27 mouse cellular contexts compared by ENCODE assay signal in the genomic region with DNA sequence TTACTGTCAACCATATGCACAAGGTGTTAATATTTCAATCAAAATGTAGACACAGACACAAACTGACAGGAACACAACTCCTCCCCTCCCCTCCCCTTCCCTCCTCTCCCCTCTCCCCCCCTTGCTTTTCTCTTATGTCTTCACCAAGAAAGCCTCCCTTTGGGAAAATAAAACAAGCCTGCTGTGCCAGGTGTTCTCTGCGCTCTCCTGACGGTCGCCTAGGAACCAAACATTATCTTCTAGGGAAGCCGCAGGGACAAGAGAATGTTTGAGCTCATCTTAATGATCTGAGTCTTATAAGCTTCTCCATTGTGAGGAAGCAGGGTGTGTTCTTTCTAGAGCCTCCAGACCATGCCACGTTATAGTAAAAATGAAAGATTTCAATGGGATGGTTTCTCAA.
"Had no signal": no experiment of that assay in that cellular context is flagged by ENCODE, and none has a peak within 500 bp of the region (broad histone marks: within the 10 kb centered on the region; RNA-seq: fewer than 3 reads in every experiment).

No protein-coding gene starts in this region.

- H3K36me3 ChIP-seq: heart, embryonic 10.5 days; heart, embryonic 12.5 days; hindbrain, embryonic 10.5 days; hindbrain, embryonic 12.5 days; hindbrain, embryonic 15.5 days; intestine, embryonic 15.5 days; kidney, embryonic 15.5 days; limb, embryonic 13.5 days; limb, embryonic 15.5 days; liver, embryonic 12.5 days had no signal

- H3K9me3 ChIP-seq: heart, embryonic 10.5 days; heart, embryonic 12.5 days; hindbrain, embryonic 10.5 days; hindbrain, embryonic 12.5 days; hindbrain, embryonic 15.5 days; intestine, embryonic 15.5 days; kidney, embryonic 15.5 days; limb, embryonic 13.5 days; limb, embryonic 15.5 days; liver, embryonic 12.5 days had no signal

- ATAC-seq: inflammation-experienced regulatory T-cells, adult 6 months; intestine, embryonic 15.5 days; intestine, postnatal 0 days; liver, embryonic 12.5 days had no signal

- DNase-seq: gastrocnemius, adult 2 months; gastrocnemius, postnatal 10 days; gastrocnemius, postnatal 25 days; heart, adult 2 months; heart, postnatal 10 days; heart, postnatal 4 days; kidney, adult 18-20 months; kidney, adult 9 months; kidney, postnatal 14 days; kidney, postnatal 36 days; layer of hippocampus, adult 9-11 months; layer of hippocampus, postnatal 36 days; left cerebral cortex, postnatal 4 days had no signal

- H3K9ac ChIP-seq: heart, embryonic 12.5 days; hindbrain, embryonic 12.5 days; hindbrain, embryonic 15.5 days; intestine, embryonic 15.5 days; kidney, embryonic 15.5 days; limb, embryonic 13.5 days; limb, embryonic 15.5 days; liver, embryonic 12.5 days; liver, embryonic 14.5 days had no signal

- H3K27me3 ChIP-seq: heart, embryonic 12.5 days; hindbrain, embryonic 12.5 days; hindbrain, embryonic 15.5 days; intestine, embryonic 15.5 days; kidney, embryonic 15.5 days; limb, embryonic 15.5 days; liver, embryonic 12.5 days had no signal

- H3K4me3 ChIP-seq: gastrocnemius, adult 2 months; heart, adult 2 months; heart, embryonic 10.5 days; heart, embryonic 12.5 days; hindbrain, embryonic 10.5 days; hindbrain, embryonic 12.5 days; hindbrain, embryonic 15.5 days; intestine, embryonic 15.5 days; kidney, embryonic 15.5 days; limb, embryonic 13.5 days; limb, embryonic 15.5 days; liver, embryonic 12.5 days had no signal

- H3K4me1 ChIP-seq: heart, embryonic 10.5 days; heart, embryonic 12.5 days; hindbrain, embryonic 12.5 days; hindbrain, embryonic 15.5 days; intestine, embryonic 15.5 days; limb, embryonic 15.5 days; liver, embryonic 12.5 days had no signal

- H3K27ac ChIP-seq: gastrocnemius, adult 2 months; heart, adult 2 months; heart, embryonic 10.5 days; hindbrain, embryonic 10.5 days; hindbrain, embryonic 12.5 days; hindbrain, embryonic 15.5 days; intestine, embryonic 15.5 days; kidney, embryonic 15.5 days; kidney, postnatal 0 days; limb, embryonic 13.5 days; limb, embryonic 15.5 days; liver, embryonic 12.5 days; liver, embryonic 14.5 days had no signal

- H3K4me2 ChIP-seq: heart, embryonic 12.5 days; hindbrain, embryonic 12.5 days; hindbrain, embryonic 15.5 days; intestine, embryonic 15.5 days; kidney, embryonic 15.5 days; limb, embryonic 13.5 days; limb, embryonic 15.5 days; liver, embryonic 12.5 days had no signal
